Mouse (Mus musculus) heart, postnatal 10 days (tissue): ENCODE measurements around the gene Nos1ap. TPM values are rescaled to one million over a fixed set of nuclear protein-coding genes. Genes with fewer than 3 reads are reported as not detected.

ENCODE experiments used
- DNase-seq, 2 experiments: peaks; one replicate each; pipeline ENCODE4 v3.0.0; 2021
- intact Hi-C: fragments of 180-260 bp; cut with DNase I; formaldehyde crosslinking; loops from one replicate; pipeline ENCODE4 v1.15.1; 2025
- total RNA-seq, 2 experiments: library from RNA; stranded (reverse); gene quantifications; 2 replicates each; pipeline ENCODE4 v1.2.3; 2021

Gene Nos1ap
- 10 to 100 TPM; 17.7 to 22.5 TPM for total RNA-seq

DNA sequence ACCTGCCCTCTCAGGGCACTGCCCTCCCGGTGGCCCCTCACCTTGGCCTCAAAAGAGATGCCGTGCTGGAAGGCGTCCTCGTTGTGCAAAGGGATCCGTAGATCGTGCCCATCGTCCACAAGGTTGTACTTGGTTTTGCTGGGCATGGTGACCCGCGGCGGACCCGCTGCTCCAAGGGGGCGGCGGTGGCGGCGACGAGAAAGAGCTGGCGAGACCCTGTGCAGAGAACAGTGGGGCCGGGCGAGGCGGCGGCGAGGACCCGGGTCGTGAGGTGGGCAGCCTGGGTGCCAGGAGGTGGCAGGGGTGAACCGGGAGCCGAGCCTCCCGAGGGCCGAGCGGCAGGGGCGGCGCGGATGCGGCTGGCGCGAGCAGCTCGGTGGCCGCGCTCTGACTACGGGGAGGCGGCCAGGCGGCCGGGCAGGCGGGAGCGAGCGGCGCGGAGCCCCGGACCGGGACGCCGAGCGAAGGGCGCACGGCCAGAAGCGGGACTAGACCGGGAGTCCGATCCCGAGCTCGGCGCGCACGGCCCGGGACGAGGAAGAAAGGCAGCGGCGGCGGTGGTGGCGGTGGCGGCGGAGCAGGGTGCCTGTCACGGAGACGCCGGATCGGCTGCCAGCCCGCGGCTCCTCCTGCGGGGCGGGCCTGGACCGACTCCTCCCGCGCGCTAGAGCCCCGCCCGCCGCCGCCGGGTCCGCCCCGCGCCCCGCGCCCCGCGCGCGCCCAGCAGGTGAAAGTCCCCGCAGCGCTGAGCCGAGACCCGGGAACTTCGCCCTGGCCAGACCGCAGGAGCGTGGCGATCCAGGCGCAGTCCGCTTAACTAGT is at the start of gene Nos1ap:
Gene Nos1ap (minus strand): TSS at position 643 of the 822 bp plus-strand sequence.
- intact Hi-C loops: loop anchor here (5.0 kb wide), 1 partner anchor 297 kb away; no protein-coding TSS in a partner anchor
- DNase-seq: peak; percentile 84 to 89

DNA sequence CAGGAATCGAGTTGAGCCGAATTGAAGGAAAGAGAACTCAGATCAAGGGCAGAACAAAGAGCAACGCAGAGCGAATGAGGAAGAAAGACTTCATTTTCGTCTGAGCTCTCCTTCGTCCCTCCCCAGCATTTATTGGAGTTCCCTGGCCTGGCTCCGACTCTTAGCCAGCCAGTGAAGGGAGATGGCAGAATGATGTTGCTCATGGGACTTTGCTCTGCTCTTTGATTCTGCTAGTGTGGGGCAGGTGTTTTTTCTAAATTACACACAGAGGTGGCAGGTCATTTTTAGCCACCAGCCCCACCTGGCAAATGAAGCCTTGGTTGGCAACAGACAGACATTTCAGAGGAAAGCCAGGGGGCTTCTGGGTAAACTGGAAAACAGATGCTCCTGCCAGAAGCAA is 49.3 kb upstream of the Nos1ap start:
- no peak for DNase-seq
- intact Hi-C loops: loop anchor here (10.0 kb wide), 1 partner anchor 356 kb away; no protein-coding TSS in a partner anchor

DNA sequence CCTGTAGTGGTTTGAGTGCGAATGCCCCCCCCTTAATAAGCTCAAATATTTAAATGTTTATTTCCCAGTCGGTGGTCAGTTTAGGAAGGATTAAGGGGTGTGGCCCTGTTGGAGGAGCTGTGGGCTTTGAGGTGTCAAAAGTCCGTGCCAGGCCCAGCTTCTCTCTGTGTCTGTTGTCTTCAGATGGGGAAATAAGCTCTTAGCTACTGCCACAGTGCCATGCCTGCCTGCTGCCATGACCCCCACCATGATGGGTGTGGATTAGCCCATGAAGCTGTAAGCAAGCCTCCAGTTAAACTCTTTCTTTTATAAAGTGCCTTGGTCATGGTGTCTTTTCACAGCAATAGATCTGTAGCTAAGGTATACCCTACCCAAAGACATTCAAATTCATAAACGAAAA is 43.2 kb upstream of the Nos1ap start:
- no peak for DNase-seq
- intact Hi-C loops: loop anchor here (1.0 to 10.0 kb wide), 4 partner anchors 144 to 362 kb away; no protein-coding TSS in a partner anchor

DNA sequence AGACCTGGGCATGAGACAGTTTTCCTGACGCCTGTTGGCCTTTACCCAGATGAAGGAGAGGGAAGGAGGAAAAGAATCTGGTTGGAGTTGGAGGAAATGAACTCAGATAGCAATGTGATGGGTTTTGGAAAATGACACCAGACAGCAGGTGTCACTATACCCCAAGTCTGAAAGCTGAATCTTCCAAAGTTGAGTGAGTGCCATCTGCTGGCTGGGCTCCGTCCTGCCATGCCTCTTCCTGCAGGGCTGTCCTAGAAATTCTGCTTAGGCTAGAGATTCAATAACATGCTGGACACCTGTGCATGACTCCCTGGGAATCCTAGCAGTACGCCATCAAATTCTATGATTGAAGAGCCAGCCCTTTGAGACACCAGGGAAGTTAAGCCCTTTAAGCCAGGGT is 42.7 kb upstream of the Nos1ap start:
- intact Hi-C loops: loop anchor here (1.0 to 10.0 kb wide), 4 partner anchors 145 to 362 kb away; no protein-coding TSS in a partner anchor
- DNase-seq: peak; percentile 87 to 90

DNA sequence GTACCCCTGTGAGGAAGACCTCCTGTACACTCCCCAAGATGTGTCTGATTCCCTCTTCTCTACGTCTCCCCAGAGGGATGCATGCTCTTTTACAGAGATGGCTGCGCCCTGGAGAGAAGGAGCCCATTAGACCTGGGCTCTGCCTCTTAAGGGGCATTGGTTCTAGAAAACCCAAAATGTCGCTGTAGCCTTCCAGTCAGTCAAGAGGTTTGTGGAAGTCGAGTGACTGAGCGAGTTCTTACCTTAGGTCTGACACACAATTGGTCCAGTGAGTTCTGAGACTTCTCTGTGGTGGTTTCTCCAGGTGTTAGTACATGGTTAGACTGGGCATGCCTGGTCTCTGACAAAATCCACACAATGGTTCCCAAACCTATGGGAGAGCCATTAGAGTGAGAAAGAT is 41.9 kb upstream of the Nos1ap start:
- intact Hi-C loops: loop anchor here (5.0 to 10.0 kb wide), 3 partner anchors 146 to 363 kb away; no protein-coding TSS in a partner anchor

DNA sequence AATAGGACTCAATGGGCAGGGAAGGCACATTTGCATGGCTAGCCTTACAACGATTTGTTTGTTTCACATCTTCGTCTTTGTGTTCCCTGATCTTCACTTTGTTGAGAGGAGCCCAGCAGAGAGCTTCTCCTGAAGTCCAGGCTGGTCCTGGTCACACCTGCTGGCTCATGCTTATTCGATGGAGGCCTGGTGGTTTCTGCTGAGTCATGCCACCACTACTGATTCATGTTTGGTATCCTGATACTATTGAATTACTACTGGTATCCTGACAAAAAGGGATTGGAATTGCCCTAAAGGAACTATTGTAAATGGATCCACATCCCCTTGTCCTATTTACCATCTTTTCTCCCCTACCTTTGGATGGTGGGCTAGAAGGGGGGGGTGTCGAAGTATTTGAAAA is 40.8 kb upstream of the Nos1ap start:
- DNase-seq: no peak
- intact Hi-C loops: loop anchor here (5.0 to 10.0 kb wide), 3 partner anchors 147 to 364 kb away; no protein-coding TSS in a partner anchor

More for the DNA sequence above, 41.9 kb upstream of the Nos1ap start:
- no peak for DNase-seq

DNA sequence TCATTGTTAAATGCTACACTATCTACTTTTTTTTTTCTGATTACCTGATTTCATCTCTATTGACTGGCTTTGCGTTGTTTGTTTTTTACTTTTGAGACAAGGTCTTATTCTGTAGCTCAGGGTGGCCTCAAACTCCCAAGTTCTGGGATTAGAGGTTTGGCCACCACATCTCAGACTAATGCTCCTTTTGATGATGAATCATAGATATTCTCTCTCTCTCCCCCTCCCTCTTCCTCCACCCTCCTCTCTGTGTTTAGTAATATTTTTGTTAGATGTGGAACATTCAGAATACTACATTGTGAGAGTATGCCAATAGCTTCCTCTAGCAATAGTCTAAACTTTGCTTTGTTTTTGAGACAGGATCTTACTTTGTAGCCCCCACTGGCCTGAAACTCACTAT is 33.8 kb upstream of the Nos1ap start:
- intact Hi-C loops: no loop called here

DNA sequence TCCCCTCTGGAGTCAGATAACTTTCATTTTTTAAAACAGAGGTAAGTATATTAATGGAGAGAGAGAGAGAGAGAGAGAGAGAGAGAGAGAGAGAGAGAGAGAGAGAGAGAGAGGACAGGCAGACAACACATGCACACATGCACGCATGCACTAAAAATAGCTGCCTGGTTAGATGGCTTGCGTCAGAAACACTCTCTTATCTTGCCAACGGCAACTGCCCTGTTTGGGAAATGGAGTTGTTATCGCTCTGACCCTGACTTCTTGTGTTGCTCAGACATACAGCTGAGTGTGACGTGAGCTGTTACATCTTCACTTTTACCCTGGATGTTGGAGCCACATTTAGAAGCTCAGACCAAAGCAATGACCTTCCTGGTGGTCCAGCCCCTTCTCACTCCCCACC is 33.3 kb upstream of the Nos1ap start:
- peak; percentile 57 to 74 for DNase-seq
- intact Hi-C loops: no loop called here

More for the DNA sequence above, 33.8 kb upstream of the Nos1ap start:
- DNase-seq: no peak

DNA sequence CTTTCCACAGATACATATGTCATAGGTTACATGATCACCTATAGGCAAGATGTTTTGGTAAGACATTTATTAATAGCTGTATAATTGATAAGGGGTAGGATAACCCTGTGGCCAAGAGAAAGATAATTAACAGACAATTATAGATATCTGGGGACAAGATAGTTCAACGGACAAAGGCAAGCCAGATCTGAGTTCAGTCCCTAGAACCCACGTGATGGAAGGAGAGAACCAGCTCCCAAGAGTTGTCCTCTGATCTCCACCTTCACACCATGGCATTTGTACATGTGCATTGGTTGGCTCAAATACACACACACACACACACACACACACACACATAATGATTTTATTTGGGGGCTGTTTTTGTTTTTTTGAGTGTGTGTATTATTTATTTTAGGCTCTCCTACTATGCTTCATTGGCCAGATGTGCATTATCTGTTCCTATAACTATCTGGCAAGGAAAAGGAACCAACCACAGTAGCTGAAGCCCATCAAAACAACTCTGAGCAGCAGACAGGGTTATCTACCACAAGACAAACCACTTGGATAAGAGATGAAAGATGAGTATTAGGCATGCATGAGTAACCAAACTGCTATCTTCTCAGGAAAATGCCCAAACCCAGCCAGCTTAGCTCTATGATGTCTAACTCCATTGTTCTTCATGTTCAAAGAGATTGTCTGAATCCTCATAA is 30.2 kb upstream of the Nos1ap start:
- no peak for DNase-seq

DNA sequence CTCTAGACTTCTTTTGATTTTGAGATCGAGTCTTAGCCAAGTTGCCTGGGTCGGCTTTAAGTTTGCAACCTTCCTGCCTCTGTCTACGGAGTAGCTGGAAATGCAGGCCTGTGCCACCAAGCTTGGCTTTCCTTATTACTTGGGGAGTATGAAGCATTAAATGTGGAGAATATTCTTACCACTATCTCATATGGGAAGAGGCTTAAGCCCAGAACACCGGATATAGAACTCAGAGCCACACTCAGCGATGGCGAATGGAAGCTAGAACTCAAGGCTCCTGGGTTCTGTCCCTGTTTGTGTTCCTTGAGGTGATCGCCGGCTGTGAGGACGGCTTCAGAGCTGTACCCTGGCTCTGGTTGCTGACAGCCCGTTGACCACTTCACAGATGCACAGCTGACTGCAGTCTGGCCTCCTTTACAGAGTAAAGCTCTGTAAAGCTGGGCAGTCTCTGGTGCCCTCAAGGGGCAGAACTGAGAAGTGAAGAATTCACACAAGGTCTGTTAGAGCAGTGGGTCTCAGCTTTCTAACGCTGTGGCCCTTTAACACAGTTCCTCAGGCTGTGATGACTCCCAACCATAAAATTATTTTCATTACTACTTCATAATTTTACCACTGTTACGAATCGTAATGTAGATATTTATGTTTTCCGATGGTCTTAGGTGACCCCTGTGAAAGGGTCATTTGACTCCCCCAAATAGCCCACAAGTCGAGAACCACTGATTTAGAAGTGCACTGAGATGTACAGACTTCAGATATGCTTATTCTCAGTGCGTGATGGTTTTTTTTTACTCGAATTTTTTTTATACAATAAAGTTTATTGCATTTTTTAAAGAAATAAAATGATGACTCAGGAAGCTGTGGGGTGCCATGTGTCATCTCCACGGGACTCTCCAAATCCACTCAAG is 23.6 kb upstream of the Nos1ap start:
- DNase-seq: peak; percentile 81 to 84
- intact Hi-C loops: loop anchor here (1.0 to 5.0 kb wide), 2 partner anchors 320 to 396 kb away; partner anchors contain the start of gene Uhmk1

More for the DNA sequence above, 30.2 kb upstream of the Nos1ap start:
- intact Hi-C loops: no loop called here

DNA sequence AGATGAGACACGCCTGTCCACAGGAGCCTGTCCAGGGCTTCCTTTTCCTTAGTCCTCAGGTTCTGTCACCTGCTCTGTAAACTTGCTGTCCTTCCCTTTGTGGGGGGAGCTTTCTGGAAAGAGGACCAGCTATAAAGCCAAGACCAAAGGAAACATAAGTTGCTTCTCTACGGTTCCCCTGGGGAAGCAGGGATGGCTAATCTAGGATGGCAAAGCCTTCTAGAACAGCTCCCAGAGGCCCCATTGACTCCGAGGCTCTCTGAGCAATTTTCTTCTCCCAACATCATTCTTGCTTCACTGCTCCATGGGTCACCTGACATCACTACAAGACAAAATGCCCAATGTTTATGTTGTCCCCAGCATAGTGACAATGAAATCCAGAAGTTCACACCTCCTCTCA is 22.0 kb upstream of the Nos1ap start:
- DNase-seq: no peak
- intact Hi-C loops: loop anchor here (5.0 kb wide), 1 partner anchor 394 kb away; the partner anchor contains the start of gene Uhmk1

DNA sequence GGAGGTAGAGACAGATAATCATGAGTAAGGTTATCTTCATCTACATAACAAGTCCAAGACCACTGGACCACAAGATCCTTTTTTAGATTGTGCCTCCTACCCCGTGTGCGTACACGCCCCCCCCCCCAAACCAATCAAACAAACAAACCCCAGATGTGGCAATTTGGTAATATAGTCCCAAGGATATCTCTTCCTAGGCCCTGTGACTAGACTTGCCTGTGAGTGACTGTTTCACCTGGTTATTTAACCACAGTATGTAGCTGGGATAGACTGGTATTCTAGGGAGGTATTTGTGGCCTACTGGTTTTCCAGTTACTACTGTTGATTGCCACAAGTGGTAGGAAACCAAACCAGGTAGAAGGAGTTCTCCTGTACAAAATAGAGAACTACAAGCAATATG is 21.0 kb upstream of the Nos1ap start:
- no peak for DNase-seq
- intact Hi-C loops: loop anchor here (5.0 kb wide), 1 partner anchor 393 kb away; the partner anchor contains the start of gene Uhmk1

DNA sequence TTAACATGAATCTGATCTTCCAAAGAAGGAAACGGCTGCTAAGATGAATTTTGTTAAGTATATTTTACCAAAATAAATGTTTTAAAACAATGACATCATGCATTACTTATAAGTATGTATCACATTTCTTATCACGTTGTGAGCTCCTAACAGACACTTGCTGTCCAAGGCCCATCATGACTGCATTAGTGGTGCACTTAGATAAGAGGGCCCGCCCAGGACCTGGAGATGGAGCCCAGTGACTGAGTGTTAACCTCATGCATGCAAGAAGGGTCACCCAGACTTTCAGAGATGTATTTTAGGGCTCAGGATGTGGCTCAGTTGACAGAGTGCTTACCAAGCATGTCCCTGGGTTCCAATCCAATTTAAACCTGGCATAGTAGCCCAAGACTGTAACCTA is 20.6 kb upstream of the Nos1ap start:
- no peak for DNase-seq
- intact Hi-C loops: loop anchor here (5.0 kb wide), 1 partner anchor 393 kb away; the partner anchor contains the start of gene Uhmk1

DNA sequence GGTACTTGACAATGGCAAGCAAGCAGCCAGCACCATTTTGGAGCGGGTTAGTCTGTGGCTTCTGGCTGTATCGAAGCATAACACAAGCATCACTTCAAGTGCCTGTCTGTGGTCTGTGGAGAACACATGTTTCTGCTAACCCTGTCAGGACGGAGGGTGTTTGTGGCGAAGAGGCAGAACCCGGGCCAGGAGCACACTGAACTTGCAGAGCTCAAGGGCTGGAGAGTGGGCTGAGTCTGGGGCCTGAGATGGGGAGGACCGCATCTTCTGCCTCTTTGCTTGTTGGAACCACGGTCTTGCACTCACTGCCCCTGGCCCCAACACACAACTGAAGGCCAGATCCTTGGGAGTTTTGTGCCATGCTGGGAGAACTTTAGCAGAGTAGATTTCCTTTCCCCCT is 20.2 kb upstream of the Nos1ap start:
- intact Hi-C loops: loop anchor here (5.0 kb wide), 1 partner anchor 393 kb away; the partner anchor contains the start of gene Uhmk1

DNA sequence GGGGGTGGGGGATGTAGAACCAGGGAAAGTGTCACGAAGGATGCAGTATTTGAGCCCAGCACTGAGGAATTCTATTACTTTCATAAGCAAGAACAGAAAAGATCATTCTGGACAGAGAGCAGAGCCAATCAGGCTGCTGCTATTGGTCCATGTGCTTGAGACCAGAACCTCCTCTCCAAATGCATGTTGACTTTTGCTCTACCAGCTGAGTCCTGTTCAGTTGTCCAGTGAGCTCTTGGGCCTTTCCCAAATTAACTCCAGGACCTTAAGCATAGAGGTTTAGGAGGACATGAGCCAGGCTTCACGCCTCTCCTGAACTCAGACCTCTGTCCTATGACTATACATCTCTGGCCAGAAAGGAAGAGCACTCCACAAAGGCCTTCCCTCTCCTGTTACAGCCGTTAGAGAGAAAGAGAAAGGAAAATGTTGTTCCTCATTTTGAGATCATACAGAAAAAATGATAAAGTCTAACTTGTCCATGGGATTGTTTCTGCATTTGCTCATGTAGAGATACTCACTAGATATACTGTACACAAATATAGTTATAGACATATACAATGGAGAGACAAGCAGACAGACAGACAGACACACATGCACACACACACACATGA is 18.9 kb upstream of the Nos1ap start:
- intact Hi-C loops: no loop called here

More for the DNA sequence above, 20.2 kb upstream of the Nos1ap start:
- no peak for DNase-seq

DNA sequence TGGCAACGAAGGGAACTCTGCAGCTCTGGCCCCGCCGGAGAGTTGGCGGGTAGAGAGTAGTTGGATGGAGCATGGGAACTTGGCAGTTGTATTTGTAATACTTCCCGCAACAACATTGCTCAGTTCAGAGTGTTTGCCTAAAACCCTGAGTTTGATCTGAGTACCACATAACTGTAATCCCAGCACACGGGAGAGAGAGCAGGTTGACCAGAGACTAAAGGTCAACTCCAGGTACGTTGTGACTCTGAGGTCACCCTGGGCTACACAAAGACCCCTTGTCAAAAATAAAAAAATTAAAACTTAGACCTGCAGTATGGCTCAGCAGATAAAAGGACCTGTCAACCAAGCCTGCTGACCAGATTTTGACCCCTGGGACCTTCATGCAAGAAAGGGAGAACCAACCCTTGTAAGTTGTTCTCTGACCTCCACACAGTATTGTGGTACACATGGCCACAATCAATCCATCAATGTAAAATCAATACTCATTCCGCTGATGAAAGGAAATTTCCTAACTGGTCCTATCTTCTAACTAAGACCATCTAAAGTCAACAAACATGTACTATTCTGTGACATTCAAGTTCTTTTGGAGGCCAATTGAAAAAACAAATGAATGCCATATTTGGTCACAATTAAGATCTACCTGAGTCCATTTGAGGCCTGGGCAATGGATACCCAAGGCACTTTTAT is 17.7 kb upstream of the Nos1ap start:
- DNase-seq: no peak
- intact Hi-C loops: no loop called here

More for the DNA sequence above, 18.9 kb upstream of the Nos1ap start:
- no peak for DNase-seq

DNA sequence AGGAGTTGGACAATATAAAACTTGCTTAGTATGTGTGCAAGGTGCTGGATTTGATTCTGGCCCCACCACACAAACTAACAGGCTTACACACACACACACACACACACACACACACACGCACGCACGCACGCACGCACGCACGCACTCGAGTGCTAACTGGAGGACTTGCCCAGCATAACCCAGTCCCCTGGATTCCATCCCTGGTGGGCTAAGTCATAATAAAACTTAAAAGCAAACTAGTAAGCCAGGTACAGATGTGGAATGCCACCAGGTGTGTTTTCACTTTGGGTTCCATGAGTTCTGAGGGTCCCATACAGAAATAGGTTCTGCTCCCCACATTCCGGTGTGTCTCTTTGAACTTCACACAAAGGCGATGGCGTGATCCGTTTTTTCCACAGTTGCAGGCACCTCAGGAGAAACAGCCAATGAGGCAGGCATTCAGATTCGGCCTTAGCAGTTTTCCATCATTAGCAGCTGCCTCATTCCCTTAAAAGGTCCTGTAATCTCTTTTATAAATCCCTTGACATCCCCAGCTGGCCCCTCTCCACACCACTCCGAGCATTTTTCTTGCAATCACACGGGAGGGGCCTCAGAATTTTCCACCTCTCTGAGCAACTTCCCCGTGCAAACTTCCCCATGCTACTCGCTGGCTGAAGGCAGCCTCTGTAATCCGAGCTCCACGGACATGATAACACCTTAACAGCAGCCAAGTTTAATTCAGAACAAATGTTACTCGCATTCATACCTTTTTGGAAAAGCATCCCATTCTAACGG is 15.8 kb upstream of the Nos1ap start:
- DNase-seq: peak; percentile 27 to 32
- intact Hi-C loops: no loop called here

DNA sequence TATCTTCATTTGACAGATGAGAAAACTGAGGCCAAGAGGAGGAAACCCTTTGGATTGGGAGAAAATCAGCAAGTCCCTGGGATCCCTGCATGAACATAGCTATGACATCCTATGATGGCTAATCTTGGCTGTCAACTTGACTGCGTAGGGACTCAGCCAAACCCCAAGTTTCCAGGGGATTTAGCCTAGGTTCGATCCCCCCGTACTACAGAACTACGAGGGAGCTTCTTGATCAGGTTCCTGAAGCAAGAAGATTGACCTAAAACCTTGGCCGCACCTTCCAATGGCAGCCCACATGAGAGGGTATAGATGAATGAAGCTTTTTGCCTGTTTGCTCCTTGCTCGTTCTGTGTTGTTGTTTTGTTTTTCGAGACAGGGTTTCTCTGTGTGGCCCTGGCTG is 4.9 kb upstream of the Nos1ap start:
- intact Hi-C loops: loop anchor here (5.0 kb wide), 1 partner anchor 302 kb away; no protein-coding TSS in a partner anchor
- DNase-seq: no peak
